Mouse (Mus musculus) heart, adult 2 months (tissue): Measurements from ENCODE around the gene Timp2. TPM values are rescaled to one million over a fixed set of nuclear protein-coding genes. Genes with fewer than 3 reads are reported as not detected.
A peak's percentile ranks its signal among the peaks of the same experiment; 100 is the strongest.

Source experiments
- DNase-seq, 2 experiments: peaks; one replicate each; pipeline ENCODE4 v3.0.0; 2021
- H3K27ac ChIP-seq: fragments of 200-600 bp; 2 replicates; pipeline ENCODE4 v1.8.1; 2022
- H3K27me3 ChIP-seq: fragments of 200-500 bp; 2 replicates; pipeline ENCODE4 v1.6.1; 2012; ENCODE audit warnings: mild to moderate bottlenecking, low read length, inconsistent platforms, mixed read lengths; ENCODE audit not compliant: control insufficient read depth, insufficient read depth
- H3K36me3 ChIP-seq: fragments of 200-500 bp; 2 replicates; pipeline ENCODE4 v1.6.1; 2012; ENCODE audit warnings: low read length, inconsistent platforms; ENCODE audit not compliant: control insufficient read depth, insufficient read depth
- H3K4me1 ChIP-seq: fragments of 200-500 bp; 2 replicates; pipeline ENCODE4 v1.6.1; 2011; ENCODE audit warnings: low read length; ENCODE audit not compliant: control insufficient read depth, insufficient read depth
- H3K4me3 ChIP-seq: fragments of 200-600 bp; 2 replicates; pipeline ENCODE4 v1.8.1; 2022
- H3K79me2 ChIP-seq: fragments of 200-500 bp; replicated peaks from 2 replicates; pipeline ENCODE4 v1.6.1; 2012; ENCODE audit warnings: mild to moderate bottlenecking, inconsistent platforms, low read length, moderate library complexity, mixed read lengths; ENCODE audit not compliant: control insufficient read depth, insufficient read depth
- H3K9ac ChIP-seq: fragments of 200-500 bp; 2 replicates; pipeline ENCODE4 v1.6.1; 2012; ENCODE audit warnings: low read depth, mild to moderate bottlenecking, control low read depth, inconsistent platforms, low read length, mixed read lengths
- CTCF ChIP-seq: fragments of 200-600 bp; IDR thresholded peaks from 2 replicates; pipeline ENCODE4 v1.8.1; 2022; ENCODE audit warnings: antibody characterized with exemption, mild to moderate bottlenecking, moderate library complexity
- EP300 ChIP-seq: fragments of 200-500 bp; IDR thresholded peaks from 2 replicates; pipeline ENCODE4 v1.6.1; 2011; ENCODE audit warnings: low read depth, low read length, control low read depth; ENCODE audit not compliant: insufficient read depth
- POLR2A ChIP-seq: fragments of 200-500 bp; IDR thresholded peaks from 2 replicates; pipeline ENCODE4 v1.6.1; 2011; ENCODE audit warnings: mild to moderate bottlenecking, low read depth, low read length, control low read depth; ENCODE audit not compliant: insufficient read depth
- WGBS: fragments of 180-500 bp; shearing (Covaris S2); methylation state at CpG from one replicate; pipeline ENCODE4 v1.1.7; 2018; 5-methylcytosine and 5-hydroxymethylcytosine counted together
- intact Hi-C: fragments of 180-260 bp; cut with DNase I; formaldehyde crosslinking; loops from one replicate; pipeline ENCODE4 v1.15.1; 2025
- polyA plus RNA-seq: library from polyadenylated mRNA; depleted of rRNA; stranded (reverse); fragments of >200 nt; gene quantifications from 2 replicates; pipeline ENCODE4 v1.2.3, GENCODE M21; 2012
- total RNA-seq, 2 experiments: library from RNA; stranded (reverse); gene quantifications; 2 replicates each; pipeline ENCODE4 v1.2.3; 2021

Timp2 gene
- total and polyA plus RNA-seq, 3 experiments: 98.9 to 109 (median 99.2) TPM

DNA sequence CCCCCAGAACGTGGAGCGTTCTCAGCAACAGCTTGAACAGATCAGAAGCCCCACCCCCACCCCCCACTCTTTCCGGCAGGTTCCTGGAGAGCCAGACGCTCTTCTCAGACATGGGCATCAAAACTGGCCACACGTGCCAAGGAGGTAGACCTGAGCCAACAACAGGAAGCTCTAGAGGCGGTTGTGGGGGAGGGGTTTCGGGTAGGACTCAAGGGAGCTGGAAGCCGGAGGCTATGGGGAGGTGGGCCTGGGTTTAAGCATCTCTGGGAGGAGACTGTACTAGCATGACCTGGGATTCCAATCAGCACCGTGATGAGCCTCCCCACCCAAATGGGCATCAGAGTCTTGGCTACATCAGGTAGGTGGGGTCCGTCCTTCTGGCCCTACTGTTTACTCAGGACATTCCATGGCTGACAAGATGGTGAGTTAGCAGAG, 5.4 kb upstream of the Timp2 start:
- H3K36me3 ChIP-seq: no peaks in the 10 kb centered on the region
- no peak overlapping the region for H3K4me3 ChIP-seq
- H3K9ac ChIP-seq: no peak overlapping the region
- H3K27ac ChIP-seq: peak overlapping the region; percentile 47
- H3K79me2 ChIP-seq: no peaks in the 10 kb centered on the region
- DNase-seq: peak; percentile 51 to 56
- H3K27me3 ChIP-seq: no peaks in the 10 kb centered on the region
- no peak for TF ChIP-seq POLR2A
- TF ChIP-seq CTCF: no peak
- TF ChIP-seq EP300: no peak
- H3K4me1 ChIP-seq: peaks cover 21% of the 10 kb centered on the region
- intact Hi-C loops: no loop called here
- WGBS: 27% methylated on average over 10 of the region's 10 CpGs

DNA sequence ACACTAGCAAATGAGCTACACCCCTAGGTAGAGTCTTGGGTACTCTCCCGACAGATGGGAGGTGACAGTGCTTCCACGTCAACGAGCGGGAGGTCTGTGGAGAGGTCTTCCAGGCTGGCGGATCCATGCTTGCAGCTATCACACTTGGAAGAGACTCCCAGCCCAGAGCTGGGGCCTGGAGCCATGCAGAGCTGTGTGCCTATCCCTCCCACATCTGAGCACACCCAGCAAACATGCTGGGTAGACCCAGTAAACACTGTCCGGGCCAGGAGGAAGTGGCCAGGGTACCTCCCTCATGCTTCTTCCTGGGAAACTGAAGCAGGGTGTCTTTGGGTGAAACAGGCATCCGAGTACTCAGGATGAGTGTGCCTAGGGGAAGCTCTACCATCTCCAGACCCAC, 5.0 kb upstream of the Timp2 start:
- H3K27ac ChIP-seq: peak overlapping the region; percentile 47

DNA sequence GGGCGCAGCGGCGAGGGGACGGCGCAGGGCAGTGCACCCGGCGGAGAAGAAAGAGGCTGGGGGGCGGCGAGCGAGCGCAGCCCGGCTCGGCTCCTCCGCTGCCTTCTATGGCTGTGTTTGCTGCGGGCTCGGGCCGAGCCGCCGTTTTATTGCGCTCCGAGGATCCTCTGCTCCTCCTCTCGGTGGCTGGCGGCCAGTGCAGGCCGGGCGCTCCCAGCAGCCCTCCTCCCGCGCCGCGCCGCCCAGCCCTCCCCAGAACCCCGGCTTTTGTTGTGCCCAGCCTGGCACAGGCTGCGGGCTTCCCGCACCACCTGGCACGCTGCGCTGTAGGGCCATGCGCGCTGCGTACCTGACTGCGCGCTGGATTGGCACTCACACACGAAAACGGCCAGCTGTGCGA, 335 bp downstream of the Timp2 start:
- Histone ChIP-seq H3K36me3 (no peaks in the 10 kb centered on the region), H3K4me1 (no peaks in the 10 kb centered on the region), H3K27ac (peak overlapping the region; percentile 85), H3K9ac (peak overlapping the region; percentile 74), H3K79me2 (no peaks in the 10 kb centered on the region), H3K4me3 (peak overlapping the region; percentile 62), H3K27me3 (no peaks in the 10 kb centered on the region)
- WGBS: under 1% methylated on average over 43 of the region's 43 CpGs
- TF ChIP-seq CTCF (peak; percentile 93), EP300 (no peak), POLR2A (peak; percentile 87)
- DNase-seq: peak; percentile 92
- intact Hi-C loops: loop anchor here (1.0 kb wide), 1 partner anchor 38 kb away; no protein-coding TSS in a partner anchor

More for the DNA sequence above, 5.0 kb upstream of the Timp2 start:
- H3K27me3 ChIP-seq: no peaks in the 10 kb centered on the region
- 57% methylated on average over 7 of the region's 7 CpGs for WGBS
- TF ChIP-seq CTCF (no peak), POLR2A (peak; percentile 39; the same call in 1 of the 2 replicates), EP300 (0 out of 2 replicates have a peak, but pooled peaks have one; percentile 5)
- intact Hi-C loops: no loop called here
- no peaks in the 10 kb centered on the region for H3K36me3 ChIP-seq
- H3K4me1 ChIP-seq: peaks cover 19% of the 10 kb centered on the region
- no peak overlapping the region for H3K4me3 ChIP-seq
- no peaks in the 10 kb centered on the region for H3K79me2 ChIP-seq
- peak; percentile 58 to 74 for DNase-seq
- no peak overlapping the region for H3K9ac ChIP-seq

DNA sequence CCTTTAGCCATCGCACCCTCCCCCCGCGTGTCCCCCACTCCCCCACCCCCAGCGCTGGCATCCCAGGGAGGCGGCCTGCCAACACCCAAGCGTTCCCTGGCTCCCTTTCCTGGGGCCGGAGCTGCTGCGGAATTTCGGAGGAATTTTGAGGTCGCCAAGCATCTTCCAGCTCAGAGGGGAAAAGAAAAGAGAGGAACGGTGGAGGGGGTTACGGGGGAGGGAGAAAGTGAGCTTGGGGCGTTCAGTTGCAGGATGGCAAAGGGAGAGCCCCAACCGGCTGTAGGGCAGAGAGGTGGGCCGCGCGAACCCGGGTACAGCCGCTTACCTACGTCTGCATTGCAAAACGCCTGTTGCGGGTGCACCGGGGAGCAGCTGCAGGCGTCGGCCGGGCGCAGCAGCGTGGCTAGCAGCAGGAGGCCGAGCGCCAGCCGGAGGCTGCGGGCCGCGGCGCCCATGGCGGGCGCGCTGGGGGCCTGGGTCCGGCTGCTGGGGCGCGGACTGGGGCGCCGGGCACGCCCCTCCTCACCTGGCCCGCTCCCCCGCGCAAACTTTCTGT, 826 bp downstream of the Timp2 start:
- Histone ChIP-seq H3K27me3 (no peaks in the 10 kb centered on the region), H3K27ac (peak overlapping the region; percentile 85), H3K4me3 (peak overlapping the region; percentile 62), H3K36me3 (no peaks in the 10 kb centered on the region), H3K9ac (peak overlapping the region; percentile 74), H3K79me2 (no peaks in the 10 kb centered on the region), H3K4me1 (no peaks in the 10 kb centered on the region)
- peak; percentile 63 to 70 for DNase-seq
- TF ChIP-seq EP300 (no peak), POLR2A (no peak), CTCF (no peak)
- intact Hi-C loops: loop anchor here (1.0 kb wide), 1 partner anchor 37 kb away; no protein-coding TSS in a partner anchor
- under 1% methylated on average over 46 of the region's 47 CpGs for WGBS

DNA sequence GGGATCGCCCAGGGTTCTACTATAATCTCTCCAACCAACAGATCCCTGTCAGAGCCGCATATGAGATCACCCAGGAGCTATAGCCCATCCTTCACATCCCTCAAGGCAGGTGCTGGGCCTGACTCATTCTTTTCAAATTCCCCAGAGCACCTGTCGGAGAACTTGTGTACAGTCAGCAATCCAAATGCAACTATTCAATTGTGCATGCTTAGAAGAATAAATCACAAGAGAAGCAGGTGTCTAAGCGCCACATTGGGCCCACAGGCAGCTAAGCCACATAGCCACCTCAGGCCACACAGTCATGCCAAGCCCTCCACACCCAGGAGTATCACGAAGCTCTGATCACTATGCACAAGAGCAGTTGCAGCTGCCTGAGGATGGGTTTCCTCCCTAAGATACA, 6.0 kb downstream of the Timp2 start:
- intact Hi-C loops: no loop called here
- TF ChIP-seq POLR2A (no peak), CTCF (no peak), EP300 (no peak)
- Histone ChIP-seq H3K79me2 (no peaks in the 10 kb centered on the region), H3K4me1 (peaks cover 19% of the 10 kb centered on the region), H3K27ac (no peak overlapping the region; the same call in 1 of the 2 replicates), H3K36me3 (no peaks in the 10 kb centered on the region), H3K27me3 (no peaks in the 10 kb centered on the region), H3K4me3 (no peak overlapping the region), H3K9ac (no peak overlapping the region)
- 83% methylated on average over 5 of the region's 5 CpGs for WGBS
- DNase-seq: no peak

DNA sequence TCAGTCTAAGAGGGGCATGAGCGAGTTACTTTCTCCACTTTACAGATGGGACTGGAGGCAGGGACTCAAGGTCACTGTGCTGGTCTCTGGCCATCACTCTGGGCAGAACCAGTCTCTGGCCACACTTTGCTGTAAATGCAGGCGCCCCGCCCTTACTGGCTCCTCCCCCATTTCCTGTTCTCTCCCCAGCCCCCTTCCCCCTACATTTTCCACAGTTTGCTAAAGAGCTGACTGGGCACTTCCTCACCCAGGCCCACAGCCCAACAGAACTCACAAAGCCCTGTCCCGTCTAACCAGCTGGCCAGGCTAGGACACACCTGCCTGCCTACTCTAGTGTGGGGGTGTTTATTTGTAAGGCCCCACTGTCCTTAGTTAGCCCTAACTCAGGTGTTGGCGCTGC, 6.7 kb downstream of the Timp2 start:
- H3K27ac ChIP-seq: peak overlapping the region; percentile 61
- no peaks in the 10 kb centered on the region for H3K36me3 ChIP-seq
- TF ChIP-seq CTCF (no peak), EP300 (no peak), POLR2A (no peak)
- 48% methylated on average over 5 of the region's 5 CpGs for WGBS
- DNase-seq: peak; percentile 69 to 76
- no peak overlapping the region for H3K4me3 ChIP-seq
- H3K9ac ChIP-seq: no peak overlapping the region
- H3K27me3 ChIP-seq: no peaks in the 10 kb centered on the region
- no peaks in the 10 kb centered on the region for H3K79me2 ChIP-seq
- peaks cover 20% of the 10 kb centered on the region for H3K4me1 ChIP-seq
- intact Hi-C loops: no loop called here
